Mouse (Mus musculus) heart, embryonic 10.5 days (tissue): ENCODE measurements around the gene Tmbim4. TPM values are rescaled to one million over a fixed set of nuclear protein-coding genes. Genes with fewer than 3 reads are reported as not detected.
A peak's percentile ranks its signal among the peaks of the same experiment; 100 is the strongest.

Experiments
- DNase-seq: peaks from one replicate; pipeline ENCODE4 v3.0.0-alpha.2; 2017; ENCODE audit warnings: low spot score
- H3K27ac ChIP-seq: fragments of 300-500 bp; sonication (generic); 2 replicates; pipeline ENCODE4 v1.5.1; 2016; ENCODE audit warnings: mild to moderate bottlenecking
- H3K27me3 ChIP-seq: fragments of 300-500 bp; sonication (generic); 2 replicates; pipeline ENCODE4 v1.6.1; 2016; ENCODE audit warnings: mild to moderate bottlenecking; ENCODE audit not compliant: poor library complexity, insufficient read depth, severe bottlenecking
- H3K36me3 ChIP-seq: fragments of 300-500 bp; sonication (generic); 2 replicates; pipeline ENCODE4 v1.6.1; 2016; ENCODE audit warnings: mild to moderate bottlenecking, moderate library complexity
- H3K4me1 ChIP-seq: fragments of 300-500 bp; sonication (generic); 2 replicates; pipeline ENCODE4 v1.6.1; 2016; ENCODE audit warnings: mild to moderate bottlenecking
- H3K4me3 ChIP-seq: fragments of 300-500 bp; sonication (generic); 2 replicates; pipeline ENCODE4 v1.5.1; 2016; ENCODE audit warnings: mild to moderate bottlenecking, moderate library complexity
- H3K9me3 ChIP-seq: fragments of 300-500 bp; sonication (generic); 2 replicates; pipeline ENCODE4 v1.6.1; 2016; ENCODE audit warnings: mild to moderate bottlenecking, moderate library complexity
- WGBS: fragments of 180-500 bp; shearing (Covaris S2); methylation state at CpG from one replicate; pipeline ENCODE4 v1.1.7; 2016; 5-methylcytosine and 5-hydroxymethylcytosine counted together
- polyA plus RNA-seq: library from polyadenylated mRNA; unstranded; fragments of >200 nt; fragmentation: Nextera tagmentation; extraction: Ambion mirVana; gene quantifications from 2 replicates; pipeline ENCODE4 v1.2.1, GENCODE M21; 2016

Gene Tmbim4
- polyA plus RNA-seq, 1 experiment from 2014 or later = 106 TPM

DNA sequence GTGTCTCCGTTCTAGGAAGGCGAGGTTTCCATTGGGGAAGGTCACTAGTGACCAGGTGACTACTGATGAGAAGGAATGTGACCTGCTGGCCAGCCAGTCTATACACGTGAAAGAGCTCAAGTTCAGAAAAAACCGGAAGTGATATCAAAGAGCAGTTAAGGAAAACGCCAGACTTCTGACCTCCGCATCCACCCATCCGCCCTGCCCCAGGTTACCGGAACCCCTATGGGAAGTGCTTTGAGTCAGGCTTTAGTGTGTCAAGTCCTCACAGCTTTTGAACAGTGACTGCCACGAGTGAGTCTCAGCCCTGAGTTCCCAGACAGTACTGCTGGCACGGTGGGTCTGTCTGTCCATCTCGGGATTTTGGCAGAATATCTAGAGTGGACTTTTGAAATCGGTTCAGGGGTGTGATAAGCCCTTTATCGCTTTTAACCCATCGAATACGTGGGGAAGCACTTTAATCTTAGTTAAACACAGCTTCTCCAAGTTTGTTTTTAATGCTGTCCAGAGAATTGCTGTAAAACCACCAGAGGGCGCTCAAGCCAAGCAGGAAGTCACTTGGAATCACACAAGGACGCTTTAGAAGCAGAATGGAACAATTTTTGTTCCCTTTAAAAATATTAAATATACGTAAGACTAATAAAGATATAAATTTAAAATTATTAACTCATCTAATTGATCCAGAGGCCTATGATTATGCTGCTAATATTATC, 32.4 kb downstream of the Tmbim4 start:
- WGBS = 26% methylated on average over 18 of the region's 18 CpGs
- DNase-seq = peak; percentile 83
- H3K4me3 ChIP-seq = peak overlapping the region; percentile 36; the same call in 1 of the 2 replicates

DNA sequence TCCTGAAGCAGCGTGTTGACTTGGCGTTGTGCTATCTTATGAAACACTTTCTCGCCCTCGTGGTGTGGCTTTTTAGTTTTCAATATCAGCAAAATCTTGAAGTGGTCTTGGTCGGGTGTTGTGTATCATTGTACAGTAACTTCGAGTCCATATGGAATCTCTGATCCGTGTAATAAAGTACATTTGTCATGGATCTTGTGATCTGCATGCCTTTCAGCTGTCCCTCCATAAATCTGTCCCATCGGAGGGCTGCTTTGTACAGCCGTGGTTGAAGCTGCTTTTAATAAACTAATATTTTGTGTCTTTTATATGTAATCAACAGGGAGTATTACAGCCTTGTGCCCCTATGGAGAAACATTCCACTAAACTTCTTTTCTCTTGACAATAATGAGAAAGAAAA, 35.5 kb downstream of the Tmbim4 start:
- Histone ChIP-seq H3K36me3 (peaks cover 2% of the 10 kb centered on the region; the same call in 1 of the 2 replicates), H3K4me1 (peaks cover 15% of the 10 kb centered on the region), H3K9me3 (no peaks in the 10 kb centered on the region), H3K27ac (no peak overlapping the region), H3K27me3 (no peaks in the 10 kb centered on the region), H3K4me3 (no peak overlapping the region)
- 85% methylated on average over 9 of the region's 9 CpGs for WGBS
- no peak for DNase-seq

More for the DNA sequence above, 32.4 kb downstream of the Tmbim4 start:
- H3K27me3 ChIP-seq = no peaks in the 10 kb centered on the region
- H3K4me1 ChIP-seq = peaks cover 7% of the 10 kb centered on the region
- H3K9me3 ChIP-seq = no peaks in the 10 kb centered on the region
- H3K36me3 ChIP-seq = peaks cover 27% of the 10 kb centered on the region
- peak overlapping the region; percentile 31; the same call in 1 of the 2 replicates for H3K27ac ChIP-seq

DNA sequence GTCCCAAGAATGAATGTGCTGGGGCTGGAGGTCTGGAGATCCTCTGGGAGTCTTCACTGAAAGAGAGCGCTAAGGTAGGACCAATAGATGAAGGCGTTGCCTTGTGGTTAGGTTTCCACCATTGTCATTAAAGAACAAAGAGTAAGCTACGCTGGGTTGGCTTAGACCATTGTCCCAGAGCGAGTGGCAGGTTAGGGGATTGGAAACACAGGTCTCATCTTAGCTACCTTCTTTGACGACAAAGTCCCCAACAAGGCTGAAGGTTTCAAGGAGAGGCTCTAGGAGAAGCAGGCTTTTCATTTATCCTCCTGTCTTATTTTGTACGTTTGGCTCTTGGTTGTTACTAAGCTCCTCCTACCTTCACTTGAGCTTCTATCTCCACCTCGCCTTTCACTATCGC, 36.9 kb downstream of the Tmbim4 start:
- Histone ChIP-seq H3K4me1 (peaks cover 15% of the 10 kb centered on the region), H3K27me3 (no peaks in the 10 kb centered on the region), H3K4me3 (no peak overlapping the region), H3K9me3 (no peaks in the 10 kb centered on the region), H3K27ac (no peak overlapping the region), H3K36me3 (no peaks in the 10 kb centered on the region)
- DNase-seq = no peak
- WGBS = 84% methylated on average over 8 of the region's 8 CpGs

DNA sequence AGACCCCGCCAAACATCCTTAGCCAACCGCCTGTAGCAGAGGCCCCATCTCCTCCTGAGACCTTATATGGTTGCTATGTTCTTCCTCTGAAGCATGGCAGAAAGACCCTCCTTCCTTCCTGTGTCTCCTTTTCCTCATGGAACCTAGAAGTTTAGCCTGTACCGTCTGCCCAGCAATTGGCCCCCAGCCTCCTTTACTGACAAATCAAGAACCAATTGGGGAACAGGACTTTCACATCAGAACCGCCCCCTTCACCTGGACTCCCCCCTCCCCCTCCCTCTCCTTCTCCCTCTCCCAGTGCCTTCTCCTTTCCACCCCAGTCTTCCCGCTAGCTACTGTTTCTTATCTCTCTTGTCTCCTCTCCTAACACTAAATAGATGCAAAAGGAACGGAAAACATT, 38.1 kb downstream of the Tmbim4 start:
- Histone ChIP-seq H3K9me3 (no peaks in the 10 kb centered on the region), H3K4me3 (no peak overlapping the region), H3K4me1 (peaks cover 20% of the 10 kb centered on the region), H3K27ac (0 out of 2 replicates have a peak overlapping the region, but pooled peaks have one; percentile 16), H3K36me3 (no peaks in the 10 kb centered on the region), H3K27me3 (no peaks in the 10 kb centered on the region)
- WGBS = 39% methylated on average over 6 of the region's 6 CpGs
- no peak for DNase-seq

DNA sequence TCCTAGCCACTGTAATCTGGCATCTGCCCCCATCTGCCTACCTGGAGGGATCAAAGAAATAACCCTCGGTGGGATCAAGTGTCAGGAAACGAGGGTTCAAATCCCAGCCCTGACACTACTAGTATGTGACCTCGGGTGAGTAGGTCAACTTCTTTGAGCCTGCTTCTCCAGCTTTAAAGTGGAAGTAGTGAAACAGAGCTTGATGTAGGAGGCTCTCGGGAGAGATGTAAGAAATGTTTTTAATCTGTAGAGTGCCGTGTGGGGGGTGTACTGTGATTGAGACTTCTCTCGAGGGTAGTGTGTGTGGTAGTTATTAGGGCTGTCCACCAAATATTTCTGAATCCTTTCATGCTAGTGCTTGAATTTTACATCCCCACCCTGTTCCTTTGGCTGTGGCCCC, 41.0 kb downstream of the Tmbim4 start:
- Histone ChIP-seq H3K4me1 (peaks cover 26% of the 10 kb centered on the region), H3K4me3 (no peak overlapping the region), H3K27me3 (no peaks in the 10 kb centered on the region), H3K36me3 (no peaks in the 10 kb centered on the region), H3K9me3 (no peaks in the 10 kb centered on the region), H3K27ac (no peak overlapping the region)
- no peak for DNase-seq
- WGBS = 61% methylated on average over 6 of the region's 6 CpGs

DNA sequence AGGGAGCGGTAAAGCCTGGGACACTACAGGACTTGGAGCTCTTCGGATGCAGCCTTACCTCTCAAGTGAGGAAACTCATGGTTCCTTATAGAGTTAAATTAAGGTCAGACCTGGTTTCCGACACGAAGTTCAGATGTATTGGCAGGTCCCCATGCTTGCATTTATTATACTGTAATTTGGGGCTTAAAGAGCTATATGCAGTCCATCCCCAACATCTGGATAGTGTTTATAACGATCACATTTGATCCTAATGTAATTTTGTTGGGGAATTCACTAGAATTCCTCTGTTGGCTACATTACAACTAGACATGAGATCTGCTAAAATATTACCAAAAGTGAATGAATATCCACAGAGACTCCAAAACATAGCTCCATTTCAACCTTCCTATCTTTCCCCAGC, 44.3 kb downstream of the Tmbim4 start:
- no peak for DNase-seq
- H3K36me3 ChIP-seq = no peaks in the 10 kb centered on the region
- 91% methylated on average over 5 of the region's 5 CpGs for WGBS

DNA sequence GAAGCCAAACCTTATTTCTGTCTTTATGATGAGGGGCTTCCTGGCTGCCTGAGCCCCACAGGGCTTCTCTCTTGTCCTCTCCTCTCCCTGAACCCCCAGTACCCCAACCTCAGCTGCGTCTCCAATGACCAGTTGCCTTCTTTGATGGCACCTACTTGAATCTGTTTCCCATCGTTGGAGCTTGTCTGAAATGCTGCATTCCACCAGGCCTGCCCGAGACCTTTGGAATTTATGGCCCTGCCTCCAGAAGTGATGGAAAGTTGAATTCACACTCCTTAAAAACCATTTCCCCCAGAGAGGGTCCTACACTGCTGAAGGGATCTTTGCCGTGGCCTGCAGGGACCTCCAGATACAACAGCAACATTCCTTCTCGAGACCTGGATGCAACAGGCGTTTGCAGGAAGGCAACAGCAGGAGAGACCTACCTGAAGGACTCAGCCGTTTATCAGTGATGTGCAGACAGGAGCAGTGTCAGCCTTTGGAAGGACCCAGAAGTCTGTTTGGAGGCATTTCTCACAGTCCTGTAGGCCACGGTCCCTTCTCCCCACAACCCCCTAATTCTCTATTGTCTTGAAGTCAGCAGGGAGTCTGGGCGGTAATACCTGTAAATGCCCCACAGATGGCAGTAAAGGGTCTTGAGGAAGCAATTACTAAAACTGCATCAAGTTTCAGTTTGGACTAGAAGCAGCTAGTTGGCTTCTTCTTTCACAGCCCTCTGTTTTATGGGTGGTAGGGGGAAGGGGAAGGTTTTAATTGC, 45.8 kb downstream of the Tmbim4 start:
- peak overlapping the region; percentile 32 for H3K27ac ChIP-seq
- no peak for DNase-seq
- H3K27me3 ChIP-seq = no peaks in the 10 kb centered on the region
- no peak overlapping the region; the same call in 1 of the 2 replicates for H3K4me3 ChIP-seq
- no peaks in the 10 kb centered on the region for H3K36me3 ChIP-seq
- no peaks in the 10 kb centered on the region for H3K9me3 ChIP-seq
- peaks cover 12% of the 10 kb centered on the region for H3K4me1 ChIP-seq
- WGBS = 30% methylated on average over 9 of the region's 9 CpGs

More for the DNA sequence above, 44.3 kb downstream of the Tmbim4 start:
- H3K4me3 ChIP-seq = no peak overlapping the region
- peaks cover 12% of the 10 kb centered on the region for H3K4me1 ChIP-seq
- no peaks in the 10 kb centered on the region for H3K9me3 ChIP-seq
- no peaks in the 10 kb centered on the region for H3K27me3 ChIP-seq
- no peak overlapping the region for H3K27ac ChIP-seq

DNA sequence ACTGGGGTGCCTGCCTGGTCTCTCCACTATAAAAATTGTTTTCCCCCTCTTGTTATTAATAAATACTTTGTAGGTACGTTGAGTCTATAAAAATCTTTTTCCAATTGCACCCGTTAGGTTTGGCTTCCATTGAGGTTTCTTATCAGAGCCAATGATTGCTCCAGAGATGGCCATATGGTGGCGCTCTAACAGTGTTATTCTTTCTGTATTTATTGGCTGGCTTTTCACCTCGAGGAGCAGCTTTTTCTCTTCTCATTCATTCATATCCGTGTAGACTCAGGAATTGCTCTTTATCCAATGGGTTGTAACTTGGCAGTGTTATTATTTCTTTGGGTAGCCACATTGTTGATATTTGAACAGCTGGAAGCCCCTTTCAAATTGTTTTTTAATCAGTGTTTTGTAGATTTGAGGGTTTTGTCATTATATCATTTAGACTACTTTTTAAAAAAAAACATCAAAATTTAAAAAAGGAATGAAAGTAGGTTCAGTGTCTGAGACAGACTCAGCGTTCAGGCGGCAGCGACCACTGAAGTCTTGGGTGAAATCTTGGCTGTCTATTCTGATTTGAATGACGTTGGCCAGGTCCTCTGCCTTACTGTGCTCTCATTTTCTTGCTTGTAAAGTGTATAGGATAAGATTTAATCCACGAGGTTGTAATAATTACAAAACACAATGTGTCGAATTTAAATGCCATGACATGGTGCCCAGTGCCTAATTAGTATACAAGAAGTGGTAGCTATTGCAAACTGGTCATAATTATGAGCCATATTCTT, 49.7 kb downstream of the Tmbim4 start:
- 52% methylated on average over 11 of the region's 11 CpGs for WGBS
- Histone ChIP-seq H3K27me3 (no peaks in the 10 kb centered on the region), H3K27ac (no peak overlapping the region), H3K4me1 (peaks cover 14% of the 10 kb centered on the region; the same call in 1 of the 2 replicates), H3K4me3 (no peak overlapping the region), H3K36me3 (no peaks in the 10 kb centered on the region), H3K9me3 (no peaks in the 10 kb centered on the region)
- DNase-seq = no peak

DNA sequence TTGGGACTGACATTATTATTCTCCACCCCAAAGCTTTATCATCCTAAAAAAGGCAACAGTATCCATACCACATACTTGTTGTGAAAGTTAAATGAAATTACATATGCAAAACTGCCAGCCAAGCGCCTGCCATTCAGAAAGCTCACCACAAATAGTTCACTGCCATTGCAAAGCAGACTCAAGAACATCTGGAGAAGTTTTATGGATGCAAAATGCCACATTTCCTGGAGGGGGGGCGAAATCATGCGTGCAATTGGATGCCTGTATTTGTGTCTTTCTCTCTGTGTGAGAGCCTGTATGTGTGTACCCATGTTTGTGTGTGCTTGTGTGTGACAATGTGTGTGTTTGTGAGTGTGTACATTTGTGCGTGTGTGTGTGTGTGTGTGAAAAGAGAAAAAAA, 50.4 kb downstream of the Tmbim4 start:
- no peak for DNase-seq
- H3K9me3 ChIP-seq = no peaks in the 10 kb centered on the region
- no peaks in the 10 kb centered on the region for H3K27me3 ChIP-seq
- no peak overlapping the region for H3K4me3 ChIP-seq
- no peaks in the 10 kb centered on the region for H3K36me3 ChIP-seq
- H3K4me1 ChIP-seq = peaks cover 14% of the 10 kb centered on the region; the same call in 1 of the 2 replicates
- H3K27ac ChIP-seq = no peak overlapping the region
- 84% methylated on average over 4 of the region's 4 CpGs for WGBS

DNA sequence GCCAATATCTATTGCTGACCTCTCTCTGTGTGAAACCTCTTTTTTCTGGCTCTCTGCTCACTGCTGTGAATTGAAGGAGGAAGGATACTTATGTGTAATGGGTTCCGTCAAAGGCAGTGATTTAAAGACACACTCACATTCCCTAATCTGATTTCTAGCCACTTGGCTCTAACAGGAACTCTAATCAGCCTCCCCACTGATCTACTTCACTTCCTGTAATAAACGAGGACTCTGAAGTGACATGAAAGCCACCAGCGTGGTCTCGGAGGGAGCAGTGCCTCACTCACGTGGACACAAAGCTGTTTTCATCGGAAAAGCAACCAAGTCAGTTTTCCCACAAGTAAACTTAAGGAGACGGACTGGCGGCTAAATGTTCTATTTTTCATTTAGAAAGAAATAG, 51.4 kb downstream of the Tmbim4 start:
- H3K4me3 ChIP-seq = no peak overlapping the region
- H3K27me3 ChIP-seq = no peaks in the 10 kb centered on the region
- no peaks in the 10 kb centered on the region for H3K36me3 ChIP-seq
- H3K4me1 ChIP-seq = peaks cover 9% of the 10 kb centered on the region; the same call in 1 of the 2 replicates
- peak overlapping the region; percentile 4; the same call in 1 of the 2 replicates for H3K27ac ChIP-seq
- no peaks in the 10 kb centered on the region for H3K9me3 ChIP-seq
- DNase-seq = no peak
- 36% methylated on average over 8 of the region's 8 CpGs for WGBS

DNA sequence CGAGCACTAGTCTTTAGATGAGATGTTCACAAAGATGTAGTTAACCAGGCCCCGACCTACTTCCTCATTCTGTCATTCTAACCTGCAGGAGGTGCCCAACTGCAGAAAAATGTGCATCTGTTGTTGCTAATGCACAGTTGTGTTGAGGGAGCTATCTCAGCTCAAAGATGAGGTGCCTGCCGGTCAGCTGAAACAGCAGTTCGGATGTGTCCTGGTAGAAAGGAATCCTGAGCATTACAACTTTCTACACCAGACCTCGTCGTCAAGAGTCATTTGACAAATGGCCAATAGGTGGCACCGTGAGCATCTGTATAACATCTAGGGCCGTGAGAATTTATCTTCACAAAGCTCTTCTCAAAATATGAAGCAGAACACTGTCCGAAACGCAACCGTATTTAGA, 55.8 kb downstream of the Tmbim4 start:
- peaks cover 9% of the 10 kb centered on the region; the same call in 1 of the 2 replicates for H3K4me1 ChIP-seq
- H3K27me3 ChIP-seq = no peaks in the 10 kb centered on the region
- DNase-seq = no peak
- WGBS = 28% methylated on average over 11 of the region's 11 CpGs
- no peaks in the 10 kb centered on the region for H3K36me3 ChIP-seq
- H3K4me3 ChIP-seq = no peak overlapping the region
- H3K27ac ChIP-seq = no peak overlapping the region
- no peaks in the 10 kb centered on the region for H3K9me3 ChIP-seq

DNA sequence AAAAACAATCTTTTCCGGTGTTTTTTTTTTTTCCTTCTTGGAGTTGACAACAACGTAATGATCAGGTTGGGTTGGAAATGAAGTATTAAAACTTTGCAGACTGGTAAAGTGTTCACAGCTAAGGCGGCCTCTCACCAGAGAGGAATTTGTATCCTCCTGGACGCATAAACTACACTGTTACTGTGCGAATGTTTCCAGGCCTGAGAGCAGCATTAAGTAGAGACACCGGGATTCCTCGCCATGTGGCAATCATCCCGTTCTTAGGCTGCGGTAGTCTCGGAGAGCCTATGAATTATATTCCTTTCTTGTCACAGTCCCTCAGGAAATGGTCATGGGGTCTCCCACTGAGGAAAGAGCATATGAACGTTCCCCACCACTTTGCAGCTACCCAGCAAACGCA, 66.4 kb downstream of the Tmbim4 start:
- Histone ChIP-seq H3K27me3 (no peaks in the 10 kb centered on the region), H3K9me3 (0 out of 2 replicates have a peak, but pooled peaks cover 3% of the 10 kb centered on the region), H3K36me3 (no peaks in the 10 kb centered on the region), H3K4me1 (peaks cover 25% of the 10 kb centered on the region), H3K4me3 (no peak overlapping the region), H3K27ac (no peak overlapping the region)
- DNase-seq = no peak
- 78% methylated on average over 12 of the region's 12 CpGs for WGBS
